Mouse (Mus musculus) ovary, postnatal 10 days (tissue): Measurements from ENCODE around the gene Sde2.
"Not testable (repeated sequence)": the region's sequence is repeated elsewhere in the genome, so short reads cannot be mapped to it uniquely, and the experiment has no call there.

Experiments
- DNase-seq: peaks from one replicate; pipeline ENCODE4 v3.0.0; 2022; ENCODE audit warnings: low spot score

Sde2 gene

DNA sequence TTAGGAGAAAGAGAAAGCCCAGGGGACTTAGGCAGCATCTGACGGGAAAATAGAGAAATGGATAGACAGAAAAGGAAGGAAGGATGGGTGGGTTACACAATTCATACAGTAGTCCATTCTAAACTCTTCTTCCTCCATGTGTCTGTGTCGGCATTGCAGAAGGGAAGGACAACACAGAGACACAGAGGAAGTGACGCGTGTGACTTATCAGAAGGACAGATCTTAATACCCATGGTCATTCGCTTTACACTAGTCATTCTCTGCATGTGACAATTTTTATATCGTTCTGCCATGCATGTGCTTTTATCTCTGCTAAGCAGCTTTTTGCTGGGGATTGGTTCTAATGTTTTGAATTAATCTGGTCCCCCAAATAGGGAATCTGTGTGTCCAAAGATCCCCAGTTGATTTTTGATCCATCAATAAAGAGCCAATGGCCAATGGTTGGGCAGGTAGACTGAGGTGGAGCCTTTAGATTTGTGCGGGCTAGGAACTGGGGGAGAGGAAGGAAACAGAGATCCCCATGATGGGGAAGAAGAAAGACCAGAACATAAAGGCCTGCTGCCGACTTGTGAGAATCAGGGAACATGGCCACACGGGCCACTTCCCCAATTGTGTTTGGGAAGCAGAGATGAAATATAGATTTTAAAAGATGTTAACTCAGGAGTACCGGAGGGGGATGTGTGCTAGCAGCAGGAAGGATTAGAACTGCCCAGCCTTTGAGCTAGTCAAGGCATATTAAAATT, 15.5 kb upstream of the Sde2 start:
- no peak for DNase-seq

DNA sequence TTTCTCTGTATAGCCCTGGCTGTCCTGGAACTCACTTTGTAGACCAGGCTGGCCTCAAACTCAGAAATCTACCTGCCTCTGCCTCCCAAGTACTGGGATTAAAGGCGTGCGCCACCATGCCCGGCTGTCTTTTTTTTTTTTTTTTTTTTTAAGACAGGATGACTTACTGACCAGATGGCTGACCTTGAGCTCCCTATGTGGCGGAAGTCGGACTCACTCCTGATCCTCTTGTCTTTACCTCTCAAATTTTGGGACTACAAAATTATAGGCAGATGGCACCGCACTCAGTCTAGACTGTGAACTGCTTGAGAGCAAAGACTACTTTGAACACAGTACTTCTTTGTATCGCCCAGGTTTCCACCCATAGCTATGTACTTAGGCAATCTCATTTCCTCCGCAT, 14.5 kb upstream of the Sde2 start:
- not testable (repeated sequence) for DNase-seq

DNA sequence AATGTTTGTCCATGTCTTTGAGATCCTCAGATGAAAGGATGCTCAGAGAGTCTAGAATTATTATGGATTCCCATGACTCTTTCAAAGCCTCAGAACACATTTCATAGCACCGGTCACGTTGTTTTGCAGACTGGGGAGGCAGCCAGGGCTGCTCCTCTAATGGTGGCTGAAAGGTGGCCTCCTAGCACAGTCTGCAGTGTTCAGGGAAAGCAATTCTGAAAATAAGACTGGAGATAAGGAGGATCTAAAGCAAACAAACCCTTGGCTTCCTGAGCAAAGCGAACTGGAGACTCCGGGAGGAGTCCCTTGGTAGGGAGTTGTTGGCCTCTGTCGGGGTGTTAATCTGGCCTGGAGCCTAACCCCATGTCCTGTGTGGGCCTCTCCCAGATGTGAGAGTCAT, 13.7 kb upstream of the Sde2 start:
- DNase-seq, result no peak

DNA sequence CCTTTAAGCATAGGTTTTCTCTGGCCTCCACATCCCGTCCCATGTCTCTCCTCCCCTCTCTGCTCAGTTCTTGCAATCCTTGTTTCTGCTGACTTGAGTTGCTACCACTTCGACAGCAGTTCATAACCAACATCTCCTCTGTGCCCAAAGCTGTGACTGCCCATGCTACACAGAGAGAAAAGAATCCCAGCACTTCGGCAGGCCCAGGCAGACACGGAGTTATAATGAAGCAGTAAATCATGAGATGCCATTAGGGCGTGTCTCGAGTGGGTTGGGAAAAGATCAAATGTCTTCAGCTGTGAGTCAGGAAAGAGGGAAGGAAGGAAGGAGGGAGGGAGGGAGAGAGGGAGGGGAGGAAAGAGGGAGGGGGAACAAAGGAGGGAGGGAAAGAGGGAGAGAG, 12.9 kb upstream of the Sde2 start:
- DNase-seq, result no peak

DNA sequence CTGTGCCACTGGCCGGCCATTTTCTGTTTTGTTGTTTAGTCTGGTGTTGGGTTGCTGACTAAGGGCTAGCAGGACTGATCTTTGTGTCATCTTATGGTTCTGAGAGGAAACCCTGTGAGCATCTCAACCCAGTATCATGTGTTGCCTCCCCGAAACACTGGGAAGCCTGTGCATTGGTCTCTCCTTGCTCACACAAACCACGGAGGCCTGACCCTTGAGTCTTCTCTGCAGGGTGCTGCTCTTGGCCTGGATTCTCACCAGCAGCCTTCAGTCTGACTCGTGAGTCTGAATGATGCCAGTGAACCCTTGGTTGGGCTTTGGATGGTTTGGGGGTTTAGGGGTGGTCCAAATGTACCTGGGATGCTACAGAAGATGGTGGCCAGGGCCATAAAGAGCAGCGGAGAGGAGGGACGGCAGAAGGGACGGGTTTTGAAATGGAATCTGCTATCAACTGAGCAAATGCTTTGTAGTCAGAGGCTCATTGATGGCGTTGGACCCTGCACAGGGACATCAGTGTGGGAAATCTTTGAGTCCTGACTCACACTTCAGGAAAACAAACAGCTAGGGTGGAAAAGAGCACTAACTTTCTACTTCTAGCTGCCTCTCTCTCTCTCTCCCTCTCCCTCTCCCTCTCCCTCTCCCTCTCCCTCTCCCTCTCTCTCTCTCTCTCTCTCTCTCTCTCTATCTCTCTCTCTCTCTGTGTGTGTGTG, 11.6 kb upstream of the Sde2 start:
- no peak for DNase-seq

DNA sequence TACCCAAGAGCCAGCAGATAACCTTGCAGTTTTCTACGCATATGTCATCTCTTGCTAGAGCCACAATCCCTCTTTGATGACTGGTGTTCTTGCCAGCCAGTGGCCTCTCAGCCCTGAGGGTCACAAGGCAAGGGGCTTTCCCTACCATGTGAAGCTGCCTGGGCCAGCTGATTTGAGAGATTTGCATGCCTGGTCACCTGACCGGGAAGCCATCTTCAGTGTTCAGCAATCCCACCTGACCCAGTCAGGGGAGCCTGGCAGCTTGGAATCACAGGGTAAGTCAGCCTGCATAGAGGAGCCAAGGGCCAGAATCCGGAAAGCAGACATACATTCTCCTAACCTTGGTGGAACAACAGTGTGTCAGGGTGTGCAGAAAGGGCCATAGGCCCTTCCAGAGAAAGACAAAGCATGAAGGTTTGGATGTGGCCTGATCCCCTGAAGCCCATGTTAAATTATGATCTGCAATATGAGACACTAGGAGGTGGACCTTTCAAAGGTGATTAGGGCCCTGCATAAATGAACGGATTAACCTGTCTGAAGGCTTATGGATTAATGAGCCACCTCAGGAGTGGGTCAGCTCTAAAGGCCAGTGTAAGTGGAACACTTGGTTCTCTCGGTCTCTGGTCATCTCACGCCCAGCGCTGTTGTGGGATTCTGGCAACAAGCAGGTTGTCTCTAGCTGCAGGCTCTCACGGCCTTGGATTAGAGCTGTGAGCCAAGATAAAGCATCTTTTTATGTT, 9.2 kb upstream of the Sde2 start:
- DNase-seq, result no peak

DNA sequence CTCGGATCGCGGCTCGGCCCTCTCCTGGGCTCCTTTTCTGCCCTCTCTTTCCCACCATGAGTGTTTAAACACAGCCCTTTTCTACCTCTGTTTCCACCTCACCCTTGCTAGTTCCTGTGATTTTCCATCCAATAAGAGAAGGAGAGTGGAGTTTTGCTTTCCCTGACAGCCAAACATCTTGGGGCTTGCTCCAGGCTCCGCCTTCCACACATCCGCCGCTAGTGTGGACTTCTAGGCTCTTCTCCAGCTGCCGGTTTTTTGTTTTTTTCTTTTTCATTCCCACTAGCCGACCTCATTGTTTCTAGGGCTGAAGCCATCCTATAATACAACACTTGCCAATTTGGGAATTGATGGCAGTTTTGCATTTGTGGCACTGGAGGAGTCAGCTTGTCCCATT, 2.8 kb upstream of the Sde2 start:
- peak; percentile 52 for DNase-seq

DNA sequence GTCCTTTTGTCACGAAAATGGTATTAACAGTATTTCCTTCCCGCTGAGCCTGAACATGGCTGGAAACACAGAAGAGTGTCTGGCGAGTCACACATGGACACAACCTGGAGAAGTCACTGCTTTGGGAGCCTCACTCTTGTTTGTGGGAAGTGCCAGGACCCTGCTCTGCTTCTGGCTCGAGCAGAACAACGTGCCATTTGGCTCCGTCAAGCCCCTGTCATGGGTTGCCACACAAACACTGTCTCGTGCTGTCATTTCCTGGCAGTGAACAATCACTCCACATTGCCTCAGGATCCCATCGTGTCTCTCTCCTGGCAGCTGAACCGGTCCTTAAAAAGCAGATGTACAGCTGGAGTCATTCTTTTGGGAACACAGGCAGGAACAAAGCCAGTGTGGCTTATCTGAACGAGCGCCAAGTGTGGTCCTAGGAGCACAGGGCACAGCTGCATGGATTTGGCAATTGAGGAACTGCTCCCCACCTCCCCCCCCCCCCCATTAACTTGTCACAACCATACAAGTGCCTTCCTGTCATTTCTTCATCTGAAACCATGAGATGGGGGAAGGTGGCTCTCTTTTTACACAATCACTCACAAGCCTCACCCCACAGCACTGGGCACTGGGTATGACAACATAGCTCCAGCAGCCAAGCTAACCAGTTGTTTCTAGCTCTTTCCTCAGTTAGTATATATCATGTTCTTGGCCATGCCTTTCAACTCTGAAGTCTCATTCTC, 2.3 kb upstream of the Sde2 start:
- DNase-seq, result peak; percentile 23

DNA sequence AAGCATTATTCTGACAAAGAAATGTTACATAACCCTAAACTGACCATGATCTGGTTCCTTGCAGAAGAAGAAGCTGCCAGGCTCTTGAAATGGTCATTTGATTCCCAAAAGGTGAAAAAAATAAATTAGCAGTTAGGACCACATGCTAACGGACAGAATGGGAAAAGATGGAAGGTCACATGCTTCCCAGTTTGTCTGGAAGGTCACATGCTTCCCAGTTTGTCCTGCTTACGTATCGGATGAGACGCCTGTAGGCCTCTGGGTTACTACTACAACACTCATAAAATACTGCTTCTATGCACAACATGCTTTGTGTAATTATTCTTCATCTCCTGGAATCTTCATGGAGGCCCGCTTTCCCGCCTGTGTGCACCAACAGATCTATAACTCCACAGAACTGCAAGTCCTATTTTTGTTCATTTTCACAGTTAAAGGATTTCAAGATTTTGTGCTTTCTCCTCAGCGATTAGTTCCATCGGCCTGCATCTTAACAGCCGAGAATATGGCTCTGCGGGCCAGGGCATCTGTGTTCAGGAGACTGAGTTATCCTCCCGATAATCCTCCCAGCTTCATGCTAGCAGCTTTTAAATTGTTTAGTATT, 1.1 kb upstream of the Sde2 start:
- DNase-seq, result no peak

DNA sequence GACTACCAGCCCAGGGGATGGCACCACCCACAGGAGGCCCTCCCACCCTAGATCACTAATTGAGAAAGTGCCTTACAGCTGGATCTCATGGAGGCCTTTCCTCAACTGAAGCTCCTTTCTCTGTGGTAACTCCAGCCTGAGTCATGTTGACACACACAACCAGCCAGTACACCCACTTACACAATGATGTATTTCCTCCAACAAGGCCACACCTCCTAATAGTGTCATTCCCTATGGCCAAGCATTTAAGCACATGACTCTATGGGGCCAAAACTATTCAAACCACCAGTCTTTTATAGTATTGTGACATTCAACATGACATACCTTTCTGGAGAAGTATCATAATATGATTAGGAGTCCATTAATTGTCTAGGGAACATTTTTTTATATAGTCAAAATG, 7.8 kb downstream of the Sde2 start:
- no peak for DNase-seq

DNA sequence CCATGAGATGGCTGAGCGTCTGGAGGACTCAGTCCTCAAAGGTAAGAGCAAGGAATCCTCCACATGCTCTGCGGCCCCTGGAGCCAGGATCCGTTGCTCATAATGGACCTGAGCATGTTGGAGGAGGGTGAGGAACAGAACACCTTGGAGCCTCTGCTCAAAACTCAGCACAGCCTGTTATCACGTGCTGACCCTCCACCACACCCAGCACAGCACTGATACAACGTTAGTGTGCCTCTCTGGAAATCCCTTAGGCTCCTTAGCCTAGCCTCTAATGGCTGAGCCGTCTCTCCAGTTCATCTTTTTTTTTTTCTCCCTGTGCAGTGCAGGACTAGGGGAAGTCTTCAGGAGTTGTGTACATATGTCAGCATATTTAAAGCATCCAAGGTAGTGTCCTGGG, 9.1 kb downstream of the Sde2 start:
- no peak for DNase-seq

DNA sequence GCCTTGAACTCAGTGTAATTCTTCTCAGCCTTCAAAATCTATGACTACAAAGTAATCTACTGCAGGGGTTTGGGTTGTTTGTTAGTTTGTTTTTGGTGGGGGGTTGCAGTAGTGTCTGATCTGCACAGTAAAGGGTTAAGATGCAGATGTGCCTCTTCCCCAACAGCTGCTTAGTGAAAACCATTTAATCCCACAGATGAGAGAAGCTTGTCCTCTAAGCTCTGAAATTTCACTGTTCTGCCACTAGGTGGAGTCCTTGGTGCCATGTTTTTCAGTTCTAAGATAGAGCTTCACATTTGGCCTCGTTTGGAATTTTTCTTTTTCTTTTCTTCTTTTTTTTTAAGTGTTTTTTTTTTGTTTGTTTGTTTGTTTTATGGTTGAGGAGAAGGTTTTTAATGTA, 12.7 kb downstream of the Sde2 start:
- DNase-seq, result no peak

DNA sequence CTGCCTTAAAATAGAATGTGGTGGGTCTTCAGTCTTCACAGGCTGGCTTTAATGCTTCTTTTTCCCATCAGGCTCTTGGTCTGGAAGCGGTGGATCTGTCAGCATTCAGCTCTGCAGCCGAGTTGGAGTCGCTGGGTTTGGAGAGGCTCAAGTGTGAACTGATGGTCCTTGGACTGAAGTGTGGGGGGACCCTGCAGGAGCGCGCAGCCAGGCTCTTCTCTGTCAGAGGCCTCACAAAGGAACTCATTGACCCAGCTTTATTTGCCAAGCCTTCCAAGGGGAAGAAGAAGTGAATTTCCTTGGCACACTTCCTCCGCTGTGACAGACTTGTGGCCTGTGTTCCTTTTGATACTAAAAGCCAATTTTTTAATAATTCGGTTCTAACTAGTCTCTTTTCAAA, 15.1 kb downstream of the Sde2 start:
- DNase-seq, result no peak

DNA sequence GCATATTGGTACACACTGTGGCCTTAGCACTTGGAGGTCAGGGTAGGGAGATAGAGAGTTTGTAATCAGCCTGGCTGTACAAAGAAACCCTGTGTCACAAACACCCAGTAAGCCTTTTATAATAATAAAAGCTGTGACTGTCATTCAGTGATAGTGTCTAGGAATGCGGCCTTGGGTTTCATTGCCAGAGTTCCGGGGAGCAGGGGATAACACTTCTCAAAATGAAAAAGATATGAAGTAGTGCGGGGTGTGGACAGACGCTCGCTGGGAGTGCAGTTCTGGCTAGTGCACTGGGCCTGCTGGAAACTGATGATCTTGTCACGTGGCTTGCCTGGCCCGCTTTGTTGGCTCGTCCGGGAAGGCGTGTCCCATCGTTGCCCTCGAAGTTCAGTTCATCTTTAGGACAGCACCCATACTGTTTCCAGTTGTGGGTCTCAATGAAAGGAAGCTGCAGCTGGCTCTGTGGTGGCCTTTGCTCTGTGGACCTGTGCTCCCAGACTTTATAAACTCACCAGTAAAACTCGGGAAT, 19.3 kb downstream of the Sde2 start:
- no peak for DNase-seq

DNA sequence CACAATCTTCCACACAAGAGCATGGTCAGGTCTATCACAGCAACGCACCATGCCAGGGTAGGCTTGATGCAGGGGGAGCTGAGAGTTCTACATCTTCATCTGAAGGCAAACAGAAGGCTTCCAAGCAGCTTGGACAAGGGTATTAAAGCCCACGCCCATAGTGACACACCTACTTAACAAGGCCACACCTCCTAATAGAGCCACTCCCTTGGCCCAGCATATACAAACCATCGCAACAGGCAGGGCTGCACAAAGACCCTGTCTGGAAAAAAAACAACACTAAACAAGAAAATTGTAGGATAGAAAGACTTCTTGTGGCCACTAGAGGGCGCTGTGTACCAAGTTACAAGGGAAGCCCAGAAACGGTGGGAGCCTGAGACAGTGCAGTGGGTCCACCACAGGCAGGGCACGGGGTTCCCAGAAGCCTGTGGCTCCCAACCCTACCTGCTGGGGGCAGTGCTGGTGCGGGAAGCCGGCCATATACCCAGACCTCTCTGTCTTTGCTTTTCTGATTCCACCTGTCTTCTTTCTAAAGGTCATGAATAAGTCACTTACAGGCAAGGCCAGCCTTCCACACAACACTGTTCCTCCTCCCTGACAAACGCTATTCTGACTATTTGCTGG, 23.0 kb downstream of the Sde2 start:
- DNase-seq, result no peak

DNA sequence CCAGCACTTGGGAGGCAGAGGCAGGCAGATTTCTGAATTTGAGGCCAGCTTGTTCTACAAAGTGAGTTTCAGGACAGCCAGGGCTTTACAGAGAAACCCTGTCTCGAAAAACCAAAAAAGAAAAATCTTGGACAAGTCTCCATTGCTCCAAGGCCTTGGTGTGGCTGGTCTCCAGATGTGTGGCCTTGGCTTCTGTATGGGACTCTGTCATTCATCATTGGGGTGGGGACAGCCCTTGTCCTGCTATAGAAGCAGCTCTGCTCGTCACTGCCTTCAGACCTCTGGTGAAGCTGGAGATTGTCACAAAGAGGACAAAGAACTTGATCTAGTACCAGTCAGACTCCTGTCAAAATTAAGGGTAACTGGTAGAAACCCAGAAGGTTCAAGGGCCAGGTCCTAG, 23.7 kb downstream of the Sde2 start:
- no peak for DNase-seq

DNA sequence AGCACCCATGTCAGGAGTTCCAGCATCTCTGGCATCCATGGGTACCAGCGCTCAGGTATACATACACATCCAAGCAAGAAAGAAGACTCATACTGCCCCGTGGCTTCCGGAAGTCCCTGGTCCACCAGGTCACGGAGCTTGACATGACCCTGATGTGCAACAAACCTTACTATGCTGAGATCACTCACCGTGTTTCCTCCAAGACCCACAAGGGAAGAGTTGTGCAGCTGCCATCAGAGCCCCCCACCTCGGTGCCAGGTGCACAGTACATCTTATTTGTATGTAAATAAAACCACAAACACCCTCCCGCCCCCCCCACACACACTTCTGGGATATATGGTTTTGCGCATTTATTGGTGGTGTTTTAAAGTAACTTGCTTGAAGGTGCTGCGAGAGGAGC, 24.2 kb downstream of the Sde2 start:
- no peak for DNase-seq

DNA sequence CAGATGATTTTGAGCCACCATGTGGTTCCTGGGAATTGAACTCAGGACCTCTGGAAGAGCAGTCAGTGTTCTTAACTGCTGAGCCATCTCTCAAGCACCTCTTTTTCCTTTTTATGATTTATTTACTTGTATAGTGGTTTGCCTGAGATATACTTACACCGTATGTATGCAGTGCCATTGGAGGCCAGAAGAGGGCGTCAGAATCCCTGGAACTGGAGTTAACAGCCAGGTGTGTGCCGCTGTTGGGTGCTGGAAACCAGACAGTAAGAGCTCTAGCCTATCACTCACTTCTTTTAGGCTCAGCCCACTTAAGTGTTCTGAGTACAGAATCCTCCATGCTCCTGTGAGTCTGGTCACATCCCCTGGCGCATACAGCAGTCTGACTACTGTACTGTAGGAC, 26.5 kb downstream of the Sde2 start:
- no peak for DNase-seq

DNA sequence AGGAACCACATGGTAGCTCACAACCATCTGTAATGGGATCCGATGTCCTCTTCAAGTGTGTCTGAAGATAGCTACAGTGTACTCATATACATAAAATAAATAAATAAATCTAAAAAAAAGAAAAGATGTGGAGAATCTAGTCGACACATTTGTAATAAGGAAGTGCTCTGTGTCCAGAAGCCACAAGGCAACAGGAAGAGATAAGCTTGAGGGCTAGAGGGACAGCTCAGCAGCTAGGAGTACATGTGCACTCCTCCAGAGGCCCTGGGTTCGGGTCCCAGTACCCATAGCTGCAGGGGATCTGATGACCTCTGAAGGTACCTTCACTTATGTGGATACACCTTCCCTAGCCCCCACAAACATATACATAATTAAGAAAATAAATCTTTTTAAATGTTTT, 30.8 kb downstream of the Sde2 start:
- DNase-seq, result no peak

DNA sequence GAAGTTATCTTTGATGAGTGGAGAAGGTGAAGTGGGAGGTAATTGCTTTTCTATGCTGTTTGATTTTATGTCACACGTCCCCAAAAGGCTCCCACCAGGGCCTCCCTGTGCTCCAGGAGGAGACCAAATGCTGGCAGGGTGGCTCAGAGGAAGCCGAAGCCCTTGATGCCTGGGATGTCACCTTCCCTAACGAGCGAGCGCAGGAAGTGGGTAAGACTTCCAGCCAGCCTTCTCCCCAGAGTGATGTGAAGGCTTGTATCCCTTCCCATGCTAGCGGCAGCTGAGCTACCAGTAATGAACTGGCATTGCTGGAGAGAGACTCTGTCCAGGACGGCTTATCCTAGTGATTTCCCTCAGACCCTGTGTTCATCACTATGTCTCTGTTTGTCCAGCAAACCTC, 32.8 kb downstream of the Sde2 start:
- no peak for DNase-seq

DNA sequence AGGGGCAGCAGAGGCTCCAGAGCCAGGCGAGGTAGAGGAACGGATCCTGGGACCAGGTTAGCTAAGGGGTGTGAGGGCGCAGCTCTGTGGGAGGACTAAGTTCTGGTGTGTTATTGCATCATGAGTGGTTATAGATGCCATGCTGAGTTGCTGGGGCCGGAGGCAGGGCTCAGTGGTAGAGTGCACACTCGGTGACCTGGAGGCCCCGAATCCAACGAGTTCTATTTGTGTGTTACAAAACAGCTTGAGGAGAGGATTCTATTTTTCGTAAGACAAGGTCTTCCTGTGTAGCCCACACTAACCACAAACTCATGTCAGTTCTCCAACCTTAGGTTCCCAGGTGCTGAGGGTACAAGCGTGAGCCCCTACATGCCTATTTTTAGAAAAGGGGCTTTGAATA, 33.6 kb downstream of the Sde2 start:
- DNase-seq, result no peak
